Mouse (Mus musculus) C3H10T1/2 (cell line): ENCODE results near the gene Olfr1305. TPM values are rescaled to one million over a fixed set of nuclear protein-coding genes. Genes with fewer than 3 reads are reported as not detected.

ENCODE experiments used
- polyA plus RNA-seq, 2 experiments: library from polyadenylated mRNA; unstranded; fragments of >200 nt; fragmentation: generic; extraction: Trizol; gene quantifications; one replicate each; pipeline ENCODE4 v1.2.1; 2012; ENCODE audit warnings: missing spikeins in 2 of 2

The Olfr1305 gene
- polyA plus RNA-seq: not detected

GRCm38 (mm10) chr2:111877049-111877448, at the start of gene Olfr1305:
TSS of gene Olfr1305 (minus strand) at chr2:111877149.

GRCm38 (mm10) chr2:111916171-111916570, 39.2 kb upstream of the Olfr1305 start, which contains the start of gene Olfr1306:
TSS of gene Olfr1306 (minus strand) at chr2:111916271.

GRCm38 (mm10) chr2:111820240-111820639, 56.7 kb downstream of the Olfr1305 start, which contains the start of gene Olfr1303:
TSS of gene Olfr1303 (minus strand) at chr2:111820340.

Other genes starting within 250 kb of the Olfr1305 start
- gene Olfr1298, start 227.9 kb downstream of the Olfr1305 start, polyA plus RNA-seq: not detected
- gene Olfr1299, start 215.7 kb downstream of the Olfr1305 start, polyA plus RNA-seq: not detected
- not detected for gene Olfr1301, start 126.1 kb downstream of the Olfr1305 start, polyA plus RNA-seq
- gene Olfr1302, start 99.7 kb downstream of the Olfr1305 start, polyA plus RNA-seq: not detected
- gene Olfr1303, start 56.8 kb downstream of the Olfr1305 start, polyA plus RNA-seq: not detected
- gene Olfr1306, start 39.1 kb upstream of the Olfr1305 start, polyA plus RNA-seq: not detected
- not detected for gene Olfr1307, start 72.3 kb upstream of the Olfr1305 start, polyA plus RNA-seq
- gene Olfr1308, start 87.8 kb upstream of the Olfr1305 start, polyA plus RNA-seq: not detected
- gene Olfr1309, start 113.1 kb upstream of the Olfr1305 start, polyA plus RNA-seq: not detected
- not detected for gene Olfr1310, start 135.6 kb upstream of the Olfr1305 start, polyA plus RNA-seq
- not detected for gene Olfr1311, start 147.3 kb upstream of the Olfr1305 start, polyA plus RNA-seq
- gene Olfr1312, start 173.1 kb upstream of the Olfr1305 start, polyA plus RNA-seq: not detected
- gene Olfr1313, start 200.7 kb upstream of the Olfr1305 start, polyA plus RNA-seq: not detected
- gene Olfr1314, start 219.6 kb upstream of the Olfr1305 start, polyA plus RNA-seq: under 1 TPM; 0.02 to 0.08 TPM
- gene Olfr1315-ps1, start 238.3 kb upstream of the Olfr1305 start, polyA plus RNA-seq: under 1 TPM in 1 of 2 experiments, not detected in 1; 0.04 TPM